Mouse (Mus musculus): ENCODE measurements at regions not wholly inside any gene's neighbourhood (a gene's known extent, or its start where the extent isn't known, plus 50 kb on each side); places are given as distances from the start of the nearest gene placed in this dataset.
"Not testable (repeated sequence)": the region's sequence is repeated elsewhere in the genome, so short reads cannot be mapped to it uniquely, and the experiment has no call there.

GRCm38 (mm10) chr4:8462414-8462813 lies 223.6 kb upstream of the Car8 start:
- 95% methylated on average over 6 of the region's 6 CpGs for WGBS
- H3K4me1 ChIP-seq; H3K27ac ChIP-seq; H3K9me3 ChIP-seq (replicated peaks); H3K27me3 ChIP-seq (ENCODE audit: low read depth, poor library complexity, severe bottlenecking); H3K4me3 ChIP-seq; DNase-seq (ENCODE audit: low spot score); H3K36me3 ChIP-seq: not testable (repeated sequence)

GRCm38 (mm10) chr4:8454346-8454745 lies 215.5 kb upstream of the Car8 start:
- H3K36me3 ChIP-seq = no peaks in the 10 kb centered on the region
- no peaks in the 10 kb centered on the region for H3K27me3 ChIP-seq (ENCODE audit: low read depth, poor library complexity, severe bottlenecking)
- H3K4me3 ChIP-seq = no peak overlapping the region
- H3K9me3 ChIP-seq (replicated peaks) = no peaks in the 10 kb centered on the region
- WGBS = 92% methylated on average over 2 of the region's 2 CpGs
- H3K4me1 ChIP-seq = no peaks in the 10 kb centered on the region
- DNase-seq (ENCODE audit: low spot score) = no peak
- H3K27ac ChIP-seq = no peak overlapping the region

GRCm38 (mm10) chr4:8432393-8432792 lies 193.6 kb upstream of the Car8 start:
- no peaks in the 10 kb centered on the region for H3K36me3 ChIP-seq
- no peak overlapping the region for H3K4me3 ChIP-seq
- H3K9me3 ChIP-seq (replicated peaks) = no peaks in the 10 kb centered on the region
- no peaks in the 10 kb centered on the region for H3K27me3 ChIP-seq (ENCODE audit: low read depth, poor library complexity, severe bottlenecking)
- WGBS = 68% methylated on average over 2 of the region's 2 CpGs
- peaks cover 3% of the 10 kb centered on the region; the same call in 1 of the 2 replicates for H3K4me1 ChIP-seq
- no peak overlapping the region for H3K27ac ChIP-seq
- DNase-seq (ENCODE audit: low spot score) = peak; percentile 58

- Histone ChIP-seq H3K9me3 (replicated peaks) (no peaks in the 10 kb centered on the region), H3K36me3 (no peaks in the 10 kb centered on the region), H3K4me1 (peaks cover 3% of the 10 kb centered on the region; the same call in 1 of the 2 replicates), H3K4me3 (no peak overlapping the region), H3K27me3 (ENCODE audit: low read depth, poor library complexity, severe bottlenecking) (no peaks in the 10 kb centered on the region), H3K27ac (no peak overlapping the region)
- 56% methylated on average over 1 of the region's 1 CpGs for WGBS
- DNase-seq (ENCODE audit: low spot score) = no peak
Measured at GRCm38 (mm10) chr4:8431032-8431332, 192.1 kb upstream of the Car8 start.

- H3K27ac ChIP-seq = no peak overlapping the region
- WGBS = 87% methylated on average over 4 of the region's 4 CpGs
Measured at GRCm38 (mm10) chr4:8430269-8431031, 191.6 kb upstream of the Car8 start.

GRCm38 (mm10) chr4:8429771-8430170 lies 190.9 kb upstream of the Car8 start:
- no peaks in the 10 kb centered on the region for H3K27me3 ChIP-seq (ENCODE audit: low read depth, poor library complexity, severe bottlenecking)
- WGBS = 73% methylated on average over 5 of the region's 5 CpGs
- H3K9me3 ChIP-seq (replicated peaks) = no peaks in the 10 kb centered on the region
- peaks cover 3% of the 10 kb centered on the region; the same call in 1 of the 2 replicates for H3K4me1 ChIP-seq
- no peak for DNase-seq (ENCODE audit: low spot score)
- no peak overlapping the region for H3K27ac ChIP-seq
- no peaks in the 10 kb centered on the region for H3K36me3 ChIP-seq
- no peak overlapping the region for H3K4me3 ChIP-seq

More at GRCm38 (mm10) chr4:8430269-8431031, 191.6 kb upstream of the Car8 start:
- Histone ChIP-seq H3K36me3 (no peaks in the 10 kb centered on the region), H3K4me1 (peaks cover 3% of the 10 kb centered on the region; the same call in 1 of the 2 replicates), H3K4me3 (no peak overlapping the region), H3K9me3 (replicated peaks) (no peaks in the 10 kb centered on the region), H3K27me3 (ENCODE audit: low read depth, poor library complexity, severe bottlenecking) (no peaks in the 10 kb centered on the region)
- no peak for DNase-seq (ENCODE audit: low spot score)

- Histone ChIP-seq H3K36me3 (no peaks in the 10 kb centered on the region), H3K4me1 (peaks cover 6% of the 10 kb centered on the region), H3K4me3 (no peak overlapping the region), H3K9me3 (replicated peaks) (no peaks in the 10 kb centered on the region), H3K27me3 (ENCODE audit: low read depth, poor library complexity, severe bottlenecking) (no peaks in the 10 kb centered on the region), H3K27ac (no peak overlapping the region)
- no peak for DNase-seq (ENCODE audit: low spot score)
- WGBS = 91% methylated on average over 11 of the region's 11 CpGs
Measured at GRCm38 (mm10) chr4:8428629-8429523, 190.0 kb upstream of the Car8 start.

- 83% methylated on average over 4 of the region's 4 CpGs for WGBS
- H3K4me1 ChIP-seq = peaks cover 16% of the 10 kb centered on the region
Measured at GRCm38 (mm10) chr4:8427812-8428211, 189.0 kb upstream of the Car8 start.

GRCm38 (mm10) chr4:8423392-8424045 lies 184.7 kb upstream of the Car8 start:
- Histone ChIP-seq H3K27me3 (ENCODE audit: low read depth, poor library complexity, severe bottlenecking) (no peaks in the 10 kb centered on the region), H3K4me1 (peaks cover 20% of the 10 kb centered on the region), H3K4me3 (no peak overlapping the region), H3K27ac (no peak overlapping the region), H3K9me3 (replicated peaks) (no peaks in the 10 kb centered on the region), H3K36me3 (no peaks in the 10 kb centered on the region)
- no peak for DNase-seq (ENCODE audit: low spot score)
- WGBS = 32% methylated on average over 16 of the region's 16 CpGs

More at GRCm38 (mm10) chr4:8427812-8428211, 189.0 kb upstream of the Car8 start:
- DNase-seq (ENCODE audit: low spot score) = no peak
- no peaks in the 10 kb centered on the region for H3K9me3 ChIP-seq (replicated peaks)
- H3K27ac ChIP-seq = no peak overlapping the region
- H3K36me3 ChIP-seq = no peaks in the 10 kb centered on the region
- no peaks in the 10 kb centered on the region for H3K27me3 ChIP-seq (ENCODE audit: low read depth, poor library complexity, severe bottlenecking)
- no peak overlapping the region for H3K4me3 ChIP-seq

- WGBS = 95% methylated on average over 6 of the region's 6 CpGs
- H3K4me1 ChIP-seq = peaks cover 27% of the 10 kb centered on the region
- no peak overlapping the region for H3K27ac ChIP-seq
- no peaks in the 10 kb centered on the region for H3K27me3 ChIP-seq (ENCODE audit: low read depth, poor library complexity, severe bottlenecking)
- no peaks in the 10 kb centered on the region for H3K36me3 ChIP-seq
- no peak for DNase-seq (ENCODE audit: low spot score)
- H3K4me3 ChIP-seq = no peak overlapping the region
- no peaks in the 10 kb centered on the region for H3K9me3 ChIP-seq (replicated peaks)
Measured at GRCm38 (mm10) chr4:8421285-8421684, 182.4 kb upstream of the Car8 start.

GRCm38 (mm10) chr4:8418374-8419031 lies 179.7 kb upstream of the Car8 start:
- no peaks in the 10 kb centered on the region for H3K27me3 ChIP-seq (ENCODE audit: low read depth, poor library complexity, severe bottlenecking)
- H3K27ac ChIP-seq = no peak overlapping the region
- no peaks in the 10 kb centered on the region for H3K36me3 ChIP-seq
- DNase-seq (ENCODE audit: low spot score) = no peak
- no peak overlapping the region for H3K4me3 ChIP-seq
- H3K4me1 ChIP-seq = peaks cover 24% of the 10 kb centered on the region
- no peaks in the 10 kb centered on the region for H3K9me3 ChIP-seq (replicated peaks)
- 31% methylated on average over 1 of the region's 1 CpGs for WGBS

- no peak overlapping the region for H3K27ac ChIP-seq
- DNase-seq (ENCODE audit: low spot score) = no peak
- H3K4me3 ChIP-seq = no peak overlapping the region
- H3K27me3 ChIP-seq (ENCODE audit: low read depth, poor library complexity, severe bottlenecking) = no peaks in the 10 kb centered on the region
- WGBS = 41% methylated on average over 5 of the region's 5 CpGs
- H3K4me1 ChIP-seq = peaks cover 18% of the 10 kb centered on the region
- H3K36me3 ChIP-seq = no peaks in the 10 kb centered on the region
- H3K9me3 ChIP-seq (replicated peaks) = no peaks in the 10 kb centered on the region
Measured at GRCm38 (mm10) chr4:8417821-8418220, 179.0 kb upstream of the Car8 start.
